Mouse (Mus musculus) heart, adult 2 months (tissue): ENCODE data around the gene Akap9.

Experiments used
- CTCF ChIP-seq: fragments of 200-600 bp; IDR thresholded peaks from 2 replicates; pipeline ENCODE4 v1.8.1; 2022; ENCODE audit warnings: antibody characterized with exemption, mild to moderate bottlenecking, moderate library complexity
- EP300 ChIP-seq: fragments of 200-500 bp; IDR thresholded peaks from 2 replicates; pipeline ENCODE4 v1.6.1; 2011; ENCODE audit warnings: low read depth, low read length, control low read depth; ENCODE audit not compliant: insufficient read depth

DNA sequence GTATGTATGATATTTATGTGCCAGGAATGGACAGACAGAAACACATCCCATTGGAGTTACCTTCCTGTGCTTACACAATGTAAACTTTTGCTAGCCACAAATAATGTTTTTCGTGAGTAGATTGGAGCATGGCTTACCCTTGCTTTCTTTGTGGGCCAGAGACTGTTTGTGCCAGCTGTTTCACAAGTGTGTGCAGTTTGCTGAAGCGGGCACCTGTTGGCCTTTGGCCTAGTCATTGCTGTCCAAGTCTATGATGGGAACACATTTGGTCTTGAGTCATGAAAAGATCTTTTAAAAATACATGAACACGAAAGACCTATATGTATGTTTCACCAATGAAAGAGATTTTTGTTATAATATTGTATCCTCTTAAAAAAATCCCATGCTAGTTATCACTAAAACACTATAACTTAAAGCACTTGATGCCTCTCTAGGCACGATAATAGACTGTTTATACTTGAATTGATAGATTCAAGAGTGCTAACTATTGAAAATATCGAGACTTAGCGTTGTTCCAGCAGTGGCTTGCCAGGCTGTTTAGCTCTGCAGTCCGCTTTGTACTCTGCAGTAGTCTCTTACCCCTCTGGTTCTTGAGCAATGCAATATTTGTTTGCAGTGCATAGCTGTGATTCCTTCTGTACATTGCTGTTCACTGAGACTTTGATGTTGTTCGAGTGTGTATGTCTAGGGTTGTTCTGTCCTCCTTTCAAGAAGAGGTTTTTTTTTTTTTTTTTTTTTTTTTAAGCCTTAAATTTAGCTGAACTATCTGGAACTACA lies 8.1 kb downstream of the Akap9 start:
- TF ChIP-seq EP300 (no peak), CTCF (no peak)
